Mouse (Mus musculus): ENCODE results near the gene Insig1.

- TF ChIP-seq POLR2A (IDR thresholded peaks at IDR 0.05; ENCODE audit: borderline replicate concordance, low read depth, low read length) (no peak), CTCF (IDR thresholded peaks at IDR 0.05; ENCODE audit: low read depth, low read length) (peak; percentile 86)
Measured at GRCm38 (mm10) chr5:28093874-28094273, 22.7 kb downstream of the Insig1 start.

Data from bone marrow macrophage, adult 2 months (primary cell).